Mouse (Mus musculus) E14TG2a.4 (cell line): ENCODE results near the gene Aifm2.

Experiments
- H3K27me3 ChIP-seq: 2 replicates; pipeline ENCODE4 v1.6.1; 2014; ENCODE audit warnings: low read length, control low read depth; ENCODE audit not compliant: insufficient read depth
- H3K36me3 ChIP-seq: 2 replicates; pipeline ENCODE4 v1.6.1; 2014; ENCODE audit warnings: low read length, control low read depth; ENCODE audit not compliant: insufficient read depth
- H3K4me1 ChIP-seq: replicated peaks from 2 replicates; pipeline ENCODE4 v1.6.1; 2014; ENCODE audit warnings: low read depth, low read length, control low read depth
- H3K4me3 ChIP-seq: replicated peaks from 2 replicates; pipeline ENCODE4 v1.5.1; 2014; ENCODE audit warnings: mild to moderate bottlenecking, low read length
- H3K9me3 ChIP-seq: 2 replicates; pipeline ENCODE4 v1.6.1; 2014; ENCODE audit warnings: low read length, control low read depth
- CTCF ChIP-seq: conservative IDR thresholded peaks from 2 replicates; pipeline ENCODE4 v1.5.1; 2014; ENCODE audit warnings: low read length
- NANOG ChIP-seq: IDR thresholded peaks from 2 replicates; pipeline ENCODE4 v1.6.1; 2014; ENCODE audit warnings: borderline replicate concordance, low read length, mixed read lengths
- POU5F1 ChIP-seq: IDR thresholded peaks from 2 replicates; pipeline ENCODE4 v1.6.1; 2014; ENCODE audit warnings: low read length, borderline replicate concordance

The Aifm2 gene

GRCm38 (mm10) chr10:61706412-61707375 lies 8.4 kb upstream of the Aifm2 start:
- H3K36me3 ChIP-seq: peaks cover 24% of the 10 kb centered on the region
- no peak overlapping the region for H3K4me3 ChIP-seq
- peaks cover 7% of the 10 kb centered on the region for H3K4me1 ChIP-seq
- no peaks in the 10 kb centered on the region for H3K9me3 ChIP-seq
- H3K27me3 ChIP-seq: peaks cover 14% of the 10 kb centered on the region
- TF ChIP-seq POU5F1 (no peak), NANOG (no peak)

- Histone ChIP-seq H3K4me1 (peaks cover 17% of the 10 kb centered on the region), H3K27me3 (peaks cover 32% of the 10 kb centered on the region)
- TF ChIP-seq CTCF (no peak), NANOG (no peak), POU5F1 (no peak)
These were observed 1.5 kb upstream of the Aifm2 start for GRCm38 (mm10) chr10:61713601-61714000.

GRCm38 (mm10) chr10:61714146-61714545 lies 917 bp upstream of the Aifm2 start:
- H3K9me3 ChIP-seq: no peaks in the 10 kb centered on the region
- peaks cover 17% of the 10 kb centered on the region for H3K4me1 ChIP-seq
- TF ChIP-seq NANOG (no peak), POU5F1 (no peak), CTCF (no peak)
- no peak overlapping the region for H3K4me3 ChIP-seq
- H3K36me3 ChIP-seq: no peaks in the 10 kb centered on the region
- peaks cover 32% of the 10 kb centered on the region for H3K27me3 ChIP-seq

More at GRCm38 (mm10) chr10:61713601-61714000, 1.5 kb upstream of the Aifm2 start:
- Histone ChIP-seq H3K4me3 (no peak overlapping the region), H3K36me3 (no peaks in the 10 kb centered on the region), H3K9me3 (no peaks in the 10 kb centered on the region)

GRCm38 (mm10) chr10:61715462-61715837 lies 387 bp downstream of the Aifm2 start:
- Histone ChIP-seq H3K4me1 (peaks cover 17% of the 10 kb centered on the region), H3K27me3 (peaks cover 31% of the 10 kb centered on the region), H3K4me3 (peak overlapping the region; percentile 84), H3K9me3 (no peaks in the 10 kb centered on the region), H3K36me3 (no peaks in the 10 kb centered on the region)
- TF ChIP-seq NANOG (no peak), CTCF (no peak), POU5F1 (no peak)

- no peak for TF ChIP-seq CTCF
- TF ChIP-seq NANOG: no peak
- no peak for TF ChIP-seq POU5F1
- Histone ChIP-seq H3K27me3 (peaks cover 24% of the 10 kb centered on the region), H3K4me1 (peaks cover 17% of the 10 kb centered on the region), H3K36me3 (no peaks in the 10 kb centered on the region), H3K9me3 (no peaks in the 10 kb centered on the region), H3K4me3 (peak overlapping the region; percentile 84)
These were observed 1.2 kb downstream of the Aifm2 start for GRCm38 (mm10) chr10:61715996-61716864.

GRCm38 (mm10) chr10:61717406-61718296 lies 2.6 kb downstream of the Aifm2 start:
- H3K4me3 ChIP-seq: no peak overlapping the region
- no peaks in the 10 kb centered on the region for H3K36me3 ChIP-seq
- TF ChIP-seq CTCF: no peak
- no peak for TF ChIP-seq NANOG
- TF ChIP-seq POU5F1: no peak
- no peaks in the 10 kb centered on the region for H3K9me3 ChIP-seq
- peaks cover 22% of the 10 kb centered on the region for H3K4me1 ChIP-seq
- H3K27me3 ChIP-seq: peaks cover 13% of the 10 kb centered on the region; the same call in 1 of the 2 replicates

- TF ChIP-seq CTCF: no peak
- TF ChIP-seq POU5F1: no peak
- TF ChIP-seq NANOG: no peak
- Histone ChIP-seq H3K27me3 (peaks cover 8% of the 10 kb centered on the region; the same call in 1 of the 2 replicates), H3K4me3 (no peak overlapping the region), H3K36me3 (no peaks in the 10 kb centered on the region), H3K9me3 (no peaks in the 10 kb centered on the region), H3K4me1 (peaks cover 21% of the 10 kb centered on the region)
These were observed 5.3 kb downstream of the Aifm2 start for GRCm38 (mm10) chr10:61720331-61720730.
